Mouse (Mus musculus) T-cell, adult 2 months (primary cell): ENCODE measurements at regions not wholly inside any gene's neighbourhood (a gene's known extent, or its start where the extent isn't known, plus 50 kb on each side); places are given as distances from the start of the nearest gene placed in this dataset.

Source experiments
- DNase-seq: peaks from one replicate; pipeline ENCODE4 v3.0.0; 2022; ENCODE audit warnings: low spot score

GRCm38 (mm10) chr13:110990677-110991076 is 264.1 kb upstream of the Actbl2 start:
- no peak for DNase-seq

GRCm38 (mm10) chr13:110991121-110991520 is 263.7 kb upstream of the Actbl2 start:
- DNase-seq: no peak

- no peak for DNase-seq
Observed at GRCm38 (mm10) chr13:110994596-110994995, 260.2 kb upstream of the Actbl2 start.

GRCm38 (mm10) chr13:111002670-111003069 is 252.1 kb upstream of the Actbl2 start:
- DNase-seq: no peak

- DNase-seq: no peak
Observed at GRCm38 (mm10) chr13:111014142-111014541, 240.7 kb upstream of the Actbl2 start.

- DNase-seq: no peak
Observed at GRCm38 (mm10) chr13:111030111-111030510, 224.7 kb upstream of the Actbl2 start.

GRCm38 (mm10) chr13:111031633-111032032 is 223.2 kb upstream of the Actbl2 start:
- no peak for DNase-seq

GRCm38 (mm10) chr13:111043637-111044036 is 211.2 kb upstream of the Actbl2 start:
- no peak for DNase-seq

- no peak for DNase-seq
Observed at GRCm38 (mm10) chr13:111044328-111045002, 210.3 kb upstream of the Actbl2 start.

GRCm38 (mm10) chr13:111050097-111050496 is 204.7 kb upstream of the Actbl2 start:
- DNase-seq: no peak

- DNase-seq: no peak
Observed at GRCm38 (mm10) chr13:111055817-111056216, 199.0 kb upstream of the Actbl2 start.

GRCm38 (mm10) chr13:111087753-111088152 is 167.1 kb upstream of the Actbl2 start:
- DNase-seq: no peak

GRCm38 (mm10) chr13:111096071-111096470 is 158.7 kb upstream of the Actbl2 start:
- no peak for DNase-seq

GRCm38 (mm10) chr13:111097336-111097735 is 157.5 kb upstream of the Actbl2 start:
- no peak for DNase-seq

GRCm38 (mm10) chr13:111098738-111099137 is 156.1 kb upstream of the Actbl2 start:
- DNase-seq: no peak

GRCm38 (mm10) chr13:111099252-111099651 is 155.6 kb upstream of the Actbl2 start:
- DNase-seq: no peak

- no peak for DNase-seq
Observed at GRCm38 (mm10) chr13:111100448-111100847, 154.4 kb upstream of the Actbl2 start.

- no peak for DNase-seq
Observed at GRCm38 (mm10) chr13:111104567-111105219, 150.1 kb upstream of the Actbl2 start.

GRCm38 (mm10) chr13:111131108-111131507 is 123.7 kb upstream of the Actbl2 start:
- no peak for DNase-seq

- DNase-seq: no peak
Observed at GRCm38 (mm10) chr13:111136392-111136791, 118.4 kb upstream of the Actbl2 start.

- no peak for DNase-seq
Observed at GRCm38 (mm10) chr13:111142757-111143420, 111.9 kb upstream of the Actbl2 start.

GRCm38 (mm10) chr13:111144721-111145120 is 110.1 kb upstream of the Actbl2 start:
- no peak for DNase-seq
